Mouse (Mus musculus) telencephalon, adult 2 months (tissue): ENCODE data around the gene Gm2042.
"Not testable (repeated sequence)": the region's sequence is repeated elsewhere in the genome, so short reads cannot be mapped to it uniquely, and the experiment has no call there.

ENCODE experiments used
- DNase-seq: peaks from one replicate; pipeline ENCODE4 v3.0.0-alpha.2; 2011; ENCODE audit warnings: low read depth, low spot score

Gm2042 gene

GRCm38 (mm10) chr12:87953780-87954179, at the start of gene Gm2042:
Gene Gm2042 (plus strand): TSS chr12:87954080.
- DNase-seq: not testable (repeated sequence)

- not testable (repeated sequence) for DNase-seq
Observed at GRCm38 (mm10) chr12:87919721-87920120, 34.2 kb upstream of the Gm2042 start, which contains the start of gene Gm2035. Gene Gm2035 (minus strand): TSS chr12:87919857.

GRCm38 (mm10) chr12:87984000-87984399, 30.1 kb downstream of the Gm2042 start:
- DNase-seq: not testable (repeated sequence)

GRCm38 (mm10) chr12:88004118-88004517, 50.2 kb downstream of the Gm2042 start:
- not testable (repeated sequence) for DNase-seq
